Mouse (Mus musculus) common myeloid progenitor, adult 5-6 weeks (primary cell): ENCODE results near the gene Atxn1. TPM values are rescaled to one million over a fixed set of nuclear protein-coding genes. Genes with fewer than 3 reads are reported as not detected.

ENCODE experiments used
- ATAC-seq: replicated peaks from 2 replicates; pipeline ENCODE4 v1.8.0; 2016; ENCODE audit warnings: low read depth, mild to moderate bottlenecking, moderate TSS enrichment, inconsistent platforms; ENCODE audit not compliant: poor library complexity, severe bottlenecking
- total RNA-seq: library from RNA; stranded (forward); fragments of 200-1000, 187-1606 nt; gene quantifications from 2 replicates; pipeline ENCODE4 v1.2.3, GENCODE M21; 2017

Gene Atxn1
- total RNA-seq, 1 experiment from 2014 or later, result 9.0 TPM

DNA sequence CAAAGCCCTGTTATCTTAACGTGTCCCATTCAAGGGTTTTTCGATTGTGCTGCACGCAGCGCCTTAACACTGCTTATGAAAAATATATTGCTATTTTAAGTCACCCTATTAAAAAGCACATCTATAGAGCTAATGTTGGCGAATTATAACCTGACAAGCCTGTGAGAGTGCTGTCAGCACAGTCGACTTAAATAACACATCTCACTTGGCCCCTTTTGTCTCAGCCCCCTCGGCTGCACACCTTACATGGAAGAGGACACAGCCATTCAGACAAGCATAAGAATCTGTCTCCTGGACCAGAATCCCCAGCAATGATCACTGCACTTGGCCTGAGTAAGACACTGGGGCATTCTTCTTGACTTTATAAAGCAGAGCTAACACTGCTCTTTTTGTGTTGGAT lies 30.7 kb downstream of the Atxn1 start:
- ATAC-seq, result no peak

DNA sequence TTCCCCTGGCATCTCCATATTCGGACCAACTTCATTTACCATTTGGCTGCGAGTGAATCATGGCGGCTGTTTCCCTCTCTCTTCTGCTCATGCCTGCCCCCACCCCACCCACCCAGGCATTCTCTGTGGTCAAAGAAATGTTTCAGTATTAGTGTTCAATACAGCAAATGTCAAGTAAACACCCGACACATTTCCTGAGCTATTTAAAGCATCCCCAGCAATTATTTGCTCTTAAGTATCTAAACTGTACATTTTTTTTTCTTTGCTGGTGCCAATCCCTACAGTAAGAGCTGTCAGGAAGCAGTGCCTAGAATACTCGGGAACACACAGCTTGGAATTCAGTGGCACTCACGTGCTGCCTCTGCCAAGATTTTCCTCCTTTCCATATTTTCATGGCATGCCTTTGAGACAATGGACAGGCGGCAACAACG lies 32.3 kb downstream of the Atxn1 start:
- ATAC-seq, result no peak

DNA sequence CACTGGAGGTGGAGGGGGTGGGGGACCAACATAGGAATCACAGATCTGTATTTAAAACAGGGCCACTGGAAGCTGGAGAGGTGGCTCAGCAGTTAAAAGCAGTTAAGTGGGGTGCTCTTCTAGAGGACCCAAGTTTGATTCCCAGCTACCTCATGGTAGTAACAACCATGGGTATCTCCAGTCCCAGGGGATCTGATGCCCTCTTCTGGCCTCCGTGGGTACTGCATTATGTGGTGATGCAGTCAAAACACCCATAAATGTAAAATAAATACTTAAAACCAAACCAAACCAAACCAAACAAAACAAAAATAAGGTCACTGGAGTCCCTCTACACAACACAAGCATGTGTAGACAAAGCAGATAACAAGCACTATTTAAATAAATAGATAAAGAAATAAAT lies 32.9 kb downstream of the Atxn1 start:
- ATAC-seq, result no peak

DNA sequence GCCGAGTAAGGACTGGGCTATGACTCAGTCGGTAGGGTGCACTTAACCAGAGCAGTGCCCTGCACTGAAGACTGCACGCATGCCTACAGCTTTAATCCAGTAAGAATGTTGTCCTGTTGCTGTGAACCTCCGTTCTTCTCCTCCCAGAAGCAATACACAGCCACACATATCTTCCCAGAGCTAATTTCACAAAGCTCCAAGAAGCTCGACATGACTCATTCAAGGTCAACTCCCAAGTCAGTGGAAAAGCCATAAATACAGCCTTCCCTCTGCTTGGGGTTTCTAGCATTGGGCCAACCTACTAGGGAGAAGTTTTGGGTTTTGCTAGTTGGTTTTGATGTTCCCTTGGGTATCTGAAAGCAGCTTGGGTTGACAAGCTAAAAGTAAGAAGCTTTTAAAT lies 33.6 kb downstream of the Atxn1 start:
- ATAC-seq, result no peak

DNA sequence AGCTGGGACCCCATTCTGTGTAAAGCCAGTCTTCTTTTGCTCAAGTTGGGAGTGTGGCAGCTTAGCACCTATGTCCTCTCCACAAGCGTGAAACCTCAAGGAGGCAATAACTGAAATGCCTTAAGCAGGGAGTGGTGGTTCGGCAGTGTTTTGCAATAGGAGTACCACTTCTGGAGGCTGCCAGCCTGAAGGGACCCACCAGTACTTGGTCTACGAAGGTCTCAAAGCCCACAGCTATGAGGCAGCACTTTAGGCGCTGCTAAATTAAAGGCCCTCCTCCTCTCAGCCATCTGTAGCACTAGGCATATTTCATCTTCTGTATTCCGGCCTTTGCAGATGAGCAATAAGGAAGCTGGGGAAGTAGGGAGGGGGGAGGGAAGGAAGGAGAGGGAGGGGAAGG lies 35.1 kb downstream of the Atxn1 start:
- peak; percentile 67 for ATAC-seq

DNA sequence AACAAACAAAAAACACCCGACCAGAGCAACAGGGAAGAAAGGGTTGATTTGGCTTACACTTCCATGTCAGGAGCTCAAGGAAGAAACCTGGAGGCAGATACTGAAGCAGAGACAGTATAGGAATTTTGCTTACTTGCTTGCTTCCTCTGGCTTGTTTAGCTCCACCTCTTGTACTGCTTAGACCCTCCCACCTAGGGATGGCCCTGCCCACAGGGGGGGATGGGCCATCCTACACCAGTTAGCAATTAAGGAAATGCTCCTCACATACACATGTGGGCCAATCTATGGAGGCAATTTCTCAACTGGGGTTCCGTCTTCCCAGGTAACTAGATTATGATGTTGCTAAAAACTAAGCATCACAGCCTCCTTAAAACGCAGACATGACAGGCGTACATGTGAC lies 39.5 kb downstream of the Atxn1 start:
- peak; percentile 72 for ATAC-seq

DNA sequence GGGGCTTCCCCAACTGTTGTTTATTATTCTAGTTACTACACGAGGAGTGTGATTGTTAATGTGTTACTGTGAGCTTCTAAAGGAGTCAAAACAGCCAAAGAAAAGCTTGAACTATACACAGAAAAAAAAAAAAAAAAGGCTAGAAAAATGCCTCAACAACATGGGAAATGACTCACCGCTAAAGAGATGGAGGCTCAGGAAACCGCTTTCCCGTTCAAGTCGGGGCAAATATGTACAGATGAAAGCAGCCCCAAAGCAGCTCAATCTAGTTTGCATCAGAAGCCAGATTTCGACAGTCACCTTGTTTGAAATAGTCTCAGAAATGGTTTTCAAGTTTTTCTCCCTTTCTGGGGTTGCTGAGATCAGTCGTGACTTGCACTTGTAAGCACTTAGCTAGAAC lies 40.3 kb downstream of the Atxn1 start:
- ATAC-seq, result peak; percentile 29; the same call in 1 of the 2 replicates

DNA sequence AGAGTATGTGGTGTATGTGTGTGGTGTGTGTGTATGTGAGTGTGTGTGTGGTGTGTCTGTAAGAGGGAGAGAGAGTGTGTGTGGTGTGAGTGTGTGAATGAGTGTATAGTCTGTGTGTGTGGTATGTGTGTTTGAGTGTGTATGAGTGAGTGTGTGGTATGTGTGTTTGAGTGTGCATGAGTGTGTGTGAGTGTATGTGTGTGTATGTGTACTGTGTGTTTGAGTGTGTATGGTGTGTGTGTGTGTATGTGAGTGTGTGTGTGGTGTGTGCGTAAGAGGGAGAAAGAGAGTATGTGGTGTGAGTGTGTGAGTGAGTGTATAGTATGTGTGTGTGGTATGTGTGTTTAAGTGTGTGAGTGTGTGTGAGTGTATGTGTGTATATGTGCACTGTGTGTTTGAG lies 41.7 kb downstream of the Atxn1 start:
- ATAC-seq, result no peak

DNA sequence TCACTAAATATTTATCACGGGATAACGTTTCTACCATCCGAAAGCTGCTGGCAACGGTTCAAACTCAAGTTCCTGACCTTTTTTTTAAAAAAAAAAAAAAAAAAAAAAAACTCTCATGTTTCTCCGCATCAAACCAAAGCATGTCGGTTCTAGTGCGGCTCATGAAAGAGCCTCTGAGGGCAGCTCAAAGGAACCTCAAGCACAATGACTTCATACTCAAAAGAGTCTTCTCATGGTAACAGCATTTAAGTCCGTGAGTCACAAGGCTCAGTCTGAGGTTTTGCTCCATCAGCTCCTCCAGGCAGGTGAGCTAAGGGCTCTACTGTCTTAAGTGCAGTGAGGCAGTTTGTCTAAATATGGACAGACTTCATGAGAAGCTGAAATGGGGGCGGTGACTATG lies 42.3 kb downstream of the Atxn1 start:
- peak; percentile 34; the same call in 1 of the 2 replicates for ATAC-seq

DNA sequence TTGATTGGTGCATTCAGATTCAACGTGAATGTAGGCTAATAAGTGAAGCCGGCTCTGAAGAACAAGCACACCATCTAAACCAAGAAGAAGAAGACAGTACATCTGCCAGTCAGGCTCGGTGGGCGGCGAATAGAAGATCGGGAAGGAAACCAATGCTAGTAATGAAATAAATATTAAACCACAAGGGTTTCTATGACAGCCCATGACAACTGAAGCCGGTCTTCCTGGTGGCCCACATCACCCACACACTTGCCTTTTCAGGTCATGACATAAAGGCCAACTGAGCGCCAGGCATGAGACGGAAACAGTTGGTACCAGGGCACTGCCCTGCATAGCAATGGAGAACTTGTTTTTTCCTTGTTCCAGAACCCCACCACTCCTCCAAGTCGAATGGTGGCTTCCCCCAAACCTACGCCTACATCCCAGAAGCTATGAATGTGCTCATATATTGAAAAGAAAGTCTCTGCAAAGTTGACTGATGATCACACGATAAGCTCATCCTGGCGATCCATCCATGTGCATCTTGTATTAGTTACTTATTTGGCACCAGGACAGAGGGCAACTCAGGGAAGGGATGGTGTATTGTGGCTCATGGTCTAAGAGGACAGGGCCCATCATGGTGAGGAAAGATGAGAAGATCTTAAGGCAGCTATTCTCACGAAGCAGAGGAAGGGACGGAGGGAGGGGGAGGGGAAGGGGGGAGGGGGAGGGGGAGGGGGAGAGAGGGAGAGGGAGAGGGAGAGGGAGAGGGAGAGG lies 45.7 kb downstream of the Atxn1 start:
- 0 out of 2 replicates have a peak, but pooled peaks have one; percentile 13 for ATAC-seq

DNA sequence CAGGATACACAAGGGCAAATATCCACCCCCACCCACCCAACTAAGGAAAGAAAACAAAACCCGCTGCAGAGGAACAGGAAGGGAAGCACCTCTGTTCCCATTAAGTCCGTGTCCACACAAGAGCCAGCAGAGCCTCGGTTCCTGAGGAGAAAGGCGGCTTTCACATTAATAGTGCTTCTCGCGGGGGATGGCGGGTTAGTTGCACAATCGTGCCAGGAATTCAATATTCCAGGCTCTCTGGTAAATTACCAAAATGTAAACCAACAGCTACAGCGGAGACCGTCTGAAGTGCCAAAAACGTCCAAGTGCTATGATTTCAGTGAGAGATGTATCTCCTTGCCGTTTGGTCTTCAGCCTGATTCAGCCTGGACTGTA lies 46.8 kb downstream of the Atxn1 start:
- no peak for ATAC-seq

DNA sequence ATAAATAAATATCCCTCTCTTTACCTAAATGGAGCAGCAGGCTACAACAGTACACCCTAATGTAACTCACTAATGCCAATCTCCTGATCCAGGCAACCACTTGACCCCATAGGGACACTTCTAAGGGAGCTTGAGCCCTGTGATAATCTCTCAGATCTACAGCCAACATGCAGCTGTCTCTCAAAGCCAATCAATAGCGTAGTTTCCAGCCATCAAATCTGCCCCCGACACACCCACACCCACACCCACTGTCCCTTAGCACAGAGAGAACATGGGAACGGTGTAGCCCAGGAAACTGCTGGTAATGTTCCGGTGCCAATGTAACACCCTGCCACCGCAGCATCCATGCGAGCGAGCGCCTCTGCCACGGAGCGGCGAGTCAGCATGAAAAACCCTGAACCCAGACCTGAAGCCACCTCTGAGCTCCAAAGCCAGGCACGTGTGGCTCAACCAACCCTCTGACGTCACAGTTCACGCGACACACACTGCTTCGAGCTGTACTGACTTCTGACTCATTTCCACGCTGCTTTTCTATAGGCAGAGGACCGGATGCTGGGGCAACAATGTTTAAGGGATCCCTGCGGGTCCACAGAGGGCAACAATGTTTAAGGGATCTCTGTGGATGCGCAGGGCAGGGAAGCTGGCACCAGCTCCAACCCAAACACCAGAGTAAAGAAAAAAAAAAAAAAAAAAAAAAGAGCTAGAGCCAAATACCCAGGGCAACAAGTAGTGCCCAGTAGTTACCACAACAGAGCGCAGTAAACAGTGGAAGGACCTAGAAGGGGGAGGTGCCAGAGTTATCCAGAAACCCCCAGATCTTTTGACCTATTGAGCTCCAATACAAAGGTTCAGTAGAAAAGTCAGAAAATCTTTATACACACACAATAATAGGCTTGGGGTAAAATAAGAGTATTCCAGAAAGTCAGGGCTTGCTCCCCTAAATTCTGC lies 47.5 kb downstream of the Atxn1 start:
- ATAC-seq, result no peak

DNA sequence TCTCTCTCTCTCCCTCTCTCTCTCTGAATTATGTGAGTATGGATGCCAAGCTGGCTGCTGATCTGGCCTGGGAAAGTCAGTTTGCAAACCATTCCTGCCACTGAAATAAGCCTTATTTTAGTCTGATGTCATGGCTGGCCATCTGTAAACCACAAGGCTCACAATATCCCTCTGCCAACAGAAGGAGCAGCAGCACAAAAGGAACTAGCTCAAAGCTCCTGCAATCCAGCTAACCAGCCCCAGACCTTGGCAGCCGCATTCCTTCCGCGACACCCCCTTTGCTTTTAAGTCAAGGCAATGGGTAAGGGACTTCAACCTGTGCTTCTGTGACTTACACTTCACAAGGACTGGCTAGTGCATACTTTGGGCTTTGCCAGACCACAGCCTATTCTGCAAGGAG lies 48.9 kb downstream of the Atxn1 start:
- no peak for ATAC-seq

DNA sequence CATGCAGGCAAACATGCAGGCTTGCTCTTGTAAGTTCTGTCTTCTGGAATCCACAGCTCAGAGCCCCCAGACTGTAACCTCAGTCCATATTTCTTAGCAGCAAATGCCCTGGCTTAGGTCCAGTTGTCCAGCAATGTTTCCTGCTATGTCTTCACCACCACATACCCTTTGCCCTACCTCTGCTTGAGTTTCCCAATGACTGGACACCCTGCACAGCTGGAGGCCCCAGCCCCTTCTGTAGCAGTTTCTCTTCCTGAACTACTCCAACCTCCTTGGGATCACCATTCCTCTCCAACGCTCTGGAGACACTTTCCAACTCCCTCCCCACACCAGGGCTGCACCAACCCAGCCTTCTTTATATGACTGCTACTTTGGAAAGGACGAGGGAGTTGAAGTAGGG lies 49.8 kb downstream of the Atxn1 start:
- ATAC-seq, result no peak

DNA sequence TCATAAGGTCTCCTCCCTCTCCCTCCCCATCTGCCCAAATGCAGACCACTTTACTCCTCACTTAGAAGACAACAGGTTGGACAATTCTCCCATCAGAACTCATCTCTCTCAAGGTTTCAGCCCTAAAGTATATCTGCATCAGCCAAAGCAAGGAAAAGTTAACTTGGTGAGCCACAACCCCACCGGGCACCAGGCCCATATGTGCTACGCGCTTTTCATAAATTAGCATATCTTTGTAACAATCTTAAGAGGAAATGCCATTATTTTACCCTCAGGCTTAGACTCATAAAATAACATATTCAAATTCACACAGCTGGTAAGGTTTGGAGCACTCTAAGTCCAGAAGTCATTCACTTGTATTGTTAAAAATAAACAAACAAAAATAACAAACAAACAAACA lies 50.7 kb downstream of the Atxn1 start:
- ATAC-seq, result no peak

DNA sequence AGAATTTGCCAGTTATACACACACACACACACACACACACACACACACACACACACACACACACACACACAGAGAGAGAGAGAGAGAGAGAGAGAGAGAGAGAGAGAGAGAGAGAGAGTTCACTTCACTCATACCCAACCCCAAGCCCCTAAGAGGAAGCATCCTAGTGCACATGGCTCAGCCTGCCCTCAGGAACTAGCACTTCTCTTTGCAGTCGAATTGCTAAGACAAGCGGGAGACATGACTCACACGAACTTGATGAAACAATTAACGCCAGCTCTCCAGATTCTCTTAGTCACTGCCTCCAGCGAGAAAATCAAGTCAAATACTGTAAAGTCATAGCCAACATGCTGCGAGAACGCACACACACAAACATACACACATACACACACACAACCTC lies 53.0 kb downstream of the Atxn1 start:
- peak; percentile 58; the same call in 1 of the 2 replicates for ATAC-seq

DNA sequence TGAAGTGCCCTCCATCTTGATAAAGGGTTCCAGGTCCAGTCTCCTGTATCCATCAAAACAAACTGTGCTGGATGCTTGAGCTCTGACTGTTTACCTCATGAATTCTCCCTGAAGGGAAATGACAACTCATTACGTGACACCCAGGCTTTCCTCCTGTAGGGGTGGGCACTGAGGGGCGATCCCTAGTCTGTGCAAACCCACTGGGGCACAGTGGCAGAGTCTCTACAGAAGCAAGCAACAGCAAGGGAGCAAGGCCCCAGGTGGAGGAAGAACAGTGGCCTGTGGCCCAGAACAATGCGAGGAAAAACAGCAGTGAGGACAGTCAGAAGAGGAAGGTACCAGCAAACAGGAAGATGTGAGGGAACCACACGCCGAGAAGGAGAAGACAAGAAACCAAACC lies 53.7 kb downstream of the Atxn1 start:
- ATAC-seq, result peak; percentile 31

DNA sequence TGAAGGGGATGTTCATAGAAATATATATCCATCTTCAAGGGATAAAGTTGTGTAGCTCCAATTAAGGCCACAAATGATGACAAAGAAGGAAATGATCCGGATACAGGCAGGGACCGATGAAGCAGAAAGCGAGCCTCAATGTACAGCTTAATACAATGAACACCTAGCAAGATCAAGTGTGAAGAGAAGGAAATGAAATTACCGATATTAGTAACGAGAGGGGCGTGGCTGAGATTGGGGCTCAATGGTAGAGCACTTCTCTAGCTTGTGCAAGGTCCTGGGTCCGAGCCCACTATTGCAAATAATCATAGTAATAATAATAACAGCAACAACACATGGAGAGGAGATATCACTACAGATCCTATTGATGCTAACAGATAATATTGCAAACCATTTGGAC lies 54.5 kb downstream of the Atxn1 start:
- no peak for ATAC-seq

DNA sequence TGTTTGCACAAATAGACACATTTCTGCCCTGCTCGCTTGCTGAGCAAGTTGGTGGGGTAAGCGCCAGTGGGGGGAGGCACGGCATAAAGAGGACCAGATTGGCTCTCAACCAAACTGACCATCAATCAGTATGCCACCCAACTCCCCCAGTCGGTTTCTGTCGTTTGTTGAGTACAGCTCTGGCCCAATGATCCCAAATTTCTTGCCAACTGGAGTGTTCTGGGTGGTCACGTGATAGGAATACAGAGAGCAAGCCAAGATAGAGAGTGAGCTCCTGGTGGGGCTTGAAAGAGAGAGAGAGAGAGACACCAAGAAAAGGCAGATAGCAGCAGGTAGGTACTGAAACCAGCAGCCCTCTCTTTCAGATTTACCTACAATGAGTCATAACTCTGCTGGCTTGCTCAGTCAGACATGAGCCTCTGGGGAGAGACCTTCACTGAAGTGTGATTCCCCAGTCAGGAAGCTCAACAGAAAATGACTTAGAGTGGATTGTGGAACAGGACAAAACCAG lies 57.6 kb downstream of the Atxn1 start:
- no peak for ATAC-seq

DNA sequence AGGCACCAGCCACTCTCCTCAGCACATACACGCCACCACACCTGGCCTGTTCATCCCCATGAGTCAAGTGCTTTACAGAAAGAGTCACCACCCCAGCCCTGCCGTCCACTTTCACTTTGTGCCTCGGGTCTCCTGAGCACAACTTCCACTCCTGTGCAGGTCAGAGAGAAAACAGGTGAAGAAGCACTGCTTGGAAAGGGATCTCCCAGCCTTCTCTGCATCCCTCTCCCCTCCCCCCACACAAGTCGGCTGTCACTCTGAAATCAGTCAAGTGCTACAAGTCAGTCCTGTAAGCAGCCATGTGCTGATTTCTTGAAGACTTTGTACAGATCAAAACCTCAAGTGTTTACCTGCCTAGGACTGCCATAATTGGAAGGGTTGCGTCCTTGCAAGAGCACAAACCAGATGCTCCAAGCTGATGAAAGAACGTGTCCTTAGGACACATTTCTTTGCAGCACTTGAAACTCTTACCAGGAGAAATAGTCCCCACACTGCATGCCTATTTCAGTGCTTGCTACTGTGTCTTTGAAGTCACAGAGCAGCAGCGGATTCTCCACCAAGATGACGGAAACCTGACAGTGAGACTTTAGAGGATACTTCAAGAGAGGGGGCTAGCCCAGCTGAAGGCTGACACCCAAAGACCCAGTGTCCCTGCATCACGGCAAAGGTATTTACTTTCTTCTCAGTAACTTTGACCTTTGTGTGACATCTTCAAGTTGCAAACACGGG lies 58.2 kb downstream of the Atxn1 start:
- ATAC-seq, result no peak
